Mouse (Mus musculus) thymus, postnatal 14 days (tissue): ENCODE results near the gene Eva1c.

Source experiments
- DNase-seq: peaks from one replicate; pipeline ENCODE4 v3.0.0; 2021

Gene Eva1c

DNA sequence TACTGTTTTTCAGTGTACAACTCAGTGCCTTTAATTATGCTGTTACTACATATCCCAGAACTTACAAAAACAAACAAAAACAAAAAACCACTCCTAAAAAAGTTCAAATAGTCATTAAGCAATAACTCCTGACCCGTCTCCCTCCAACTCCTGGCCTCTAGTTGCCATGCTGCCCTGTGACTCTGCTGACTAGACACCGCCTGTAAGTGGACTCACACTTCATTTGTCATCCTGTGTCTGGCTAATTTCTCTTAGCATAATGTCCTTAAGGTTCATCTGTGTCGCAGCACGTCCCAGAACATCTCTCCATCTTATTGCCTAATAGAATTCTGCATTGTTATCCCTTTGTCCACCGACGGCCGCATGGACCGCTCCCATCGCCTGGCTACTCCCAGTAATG lies 979 bp downstream of the Eva1c start:
- DNase-seq: no peak

DNA sequence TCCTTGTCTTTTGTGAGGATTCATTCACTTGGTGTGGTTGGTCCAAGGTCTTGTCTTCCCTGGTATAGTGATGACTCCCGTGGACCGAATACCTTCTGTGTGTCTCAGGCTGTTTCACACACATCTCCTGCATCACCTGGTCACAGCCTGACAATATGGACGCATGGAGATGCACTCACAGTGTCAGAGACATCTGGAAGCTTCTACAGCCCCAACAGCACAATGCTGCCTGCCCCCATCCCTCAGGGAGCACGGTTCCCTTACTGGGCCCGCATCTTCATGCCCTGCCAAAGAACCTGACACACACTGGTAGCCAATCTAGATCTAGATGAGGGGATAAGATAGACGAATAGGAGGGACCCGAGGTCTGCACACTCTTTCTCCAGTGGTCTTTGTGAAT lies 2.6 kb downstream of the Eva1c start:
- no peak for DNase-seq

- peak; percentile 38 for DNase-seq
Measured at GRCm38 (mm10) chr16:90829894-90830685, 3.6 kb downstream of the Eva1c start.

- no peak for DNase-seq
Measured at GRCm38 (mm10) chr16:90830686-90831439, 4.3 kb downstream of the Eva1c start.

DNA sequence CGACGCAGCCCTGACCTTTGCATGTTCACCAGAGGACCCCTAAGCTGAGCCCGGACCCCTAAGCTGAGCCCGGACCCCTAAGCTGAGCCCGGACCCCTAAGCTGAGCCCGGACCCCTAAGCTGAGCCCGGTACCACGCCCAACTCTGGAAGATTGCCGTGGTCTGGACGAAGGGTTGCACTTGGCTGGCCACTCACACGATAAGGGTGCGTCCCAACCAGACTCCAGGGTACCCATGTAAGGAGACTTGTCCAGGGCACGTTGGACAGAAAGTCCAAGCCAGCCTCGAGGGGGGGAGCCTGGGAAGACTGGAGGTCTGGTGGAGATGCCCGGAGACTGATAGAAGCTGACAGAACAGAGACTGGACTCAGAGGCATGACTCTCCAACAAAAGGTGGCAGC lies 5.2 kb downstream of the Eva1c start:
- no peak for DNase-seq

GRCm38 (mm10) chr16:90832495-90832894 lies 6.0 kb downstream of the Eva1c start:
- no peak for DNase-seq

DNA sequence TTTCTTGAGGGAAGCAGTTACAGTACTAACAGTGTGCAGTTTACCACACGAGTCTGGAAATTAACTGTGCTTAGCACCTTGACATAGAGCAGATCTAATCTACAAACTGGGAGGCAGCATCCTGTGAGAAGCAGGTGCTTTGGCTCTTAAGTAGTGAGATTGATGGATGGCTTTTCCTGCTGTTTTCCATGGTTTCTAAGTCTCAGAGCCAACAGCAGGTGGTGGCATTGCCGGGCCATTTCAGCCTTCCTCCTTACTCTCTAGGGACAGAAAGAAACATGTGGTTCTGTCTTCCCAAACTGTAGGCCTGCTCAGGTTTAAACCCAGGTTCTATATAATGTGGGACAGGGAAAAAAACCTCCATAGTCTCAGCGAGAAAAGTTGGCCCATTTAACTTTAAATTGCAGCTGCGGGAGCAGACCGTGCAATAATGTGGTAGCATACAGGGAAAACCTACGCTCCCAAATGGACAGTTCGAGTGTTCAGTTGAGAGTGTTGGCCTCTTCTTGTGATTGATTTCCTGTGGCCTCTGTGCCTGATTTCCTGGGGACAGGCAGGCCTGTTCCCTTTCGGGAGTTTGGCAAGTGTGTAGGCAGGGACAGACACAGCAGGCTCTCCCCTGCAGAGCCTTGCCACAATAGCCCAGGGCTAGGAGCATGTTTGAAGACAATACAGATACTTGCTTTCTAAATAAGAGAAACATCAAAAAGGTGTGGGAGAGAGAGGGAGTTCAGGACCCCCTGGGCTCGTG lies 6.7 kb downstream of the Eva1c start:
- DNase-seq: no peak

- DNase-seq: no peak
Measured at GRCm38 (mm10) chr16:90837431-90837830, 10.9 kb downstream of the Eva1c start.

DNA sequence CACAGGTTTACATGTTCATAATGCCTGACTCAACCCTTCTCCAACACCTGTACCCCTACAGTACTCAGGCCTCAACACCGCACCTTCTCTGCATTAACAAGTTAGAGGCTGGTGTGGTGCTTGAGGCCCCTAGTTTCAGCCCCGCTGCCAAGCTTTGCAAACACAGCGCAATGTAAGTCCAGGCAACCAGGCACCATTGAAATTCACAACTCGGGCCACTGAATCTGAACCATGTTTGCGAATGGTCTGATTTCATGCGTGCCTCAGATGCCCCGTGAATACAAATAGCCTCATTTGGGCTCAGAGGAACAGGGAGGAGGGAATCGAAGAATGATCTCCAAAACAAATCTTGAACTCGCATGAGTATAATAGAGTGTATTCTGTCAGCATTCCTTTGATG lies 15.6 kb downstream of the Eva1c start:
- DNase-seq: no peak

- no peak for DNase-seq
Measured at GRCm38 (mm10) chr16:90845038-90845437, 18.5 kb downstream of the Eva1c start.

DNA sequence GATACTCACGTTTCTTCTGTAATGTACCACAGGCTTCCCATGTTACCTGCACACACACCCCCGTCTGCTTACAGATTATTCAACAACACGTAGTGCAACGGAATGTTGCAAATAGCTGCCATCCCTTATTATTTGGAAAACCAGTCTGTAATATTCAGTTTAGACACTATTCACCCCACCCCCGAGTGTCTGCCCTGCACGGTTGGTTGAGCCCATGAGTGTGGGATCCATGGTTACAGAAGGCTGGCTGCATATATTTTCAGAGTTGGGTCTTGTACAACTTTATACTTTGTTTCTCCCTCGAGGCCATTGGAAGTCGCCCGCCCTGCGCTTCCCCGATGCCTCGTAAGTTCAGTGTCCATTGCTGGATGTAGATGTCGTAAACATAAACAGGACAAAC lies 19.1 kb downstream of the Eva1c start:
- no peak for DNase-seq

GRCm38 (mm10) chr16:90848697-90849096 lies 22.2 kb downstream of the Eva1c start:
- no peak for DNase-seq

DNA sequence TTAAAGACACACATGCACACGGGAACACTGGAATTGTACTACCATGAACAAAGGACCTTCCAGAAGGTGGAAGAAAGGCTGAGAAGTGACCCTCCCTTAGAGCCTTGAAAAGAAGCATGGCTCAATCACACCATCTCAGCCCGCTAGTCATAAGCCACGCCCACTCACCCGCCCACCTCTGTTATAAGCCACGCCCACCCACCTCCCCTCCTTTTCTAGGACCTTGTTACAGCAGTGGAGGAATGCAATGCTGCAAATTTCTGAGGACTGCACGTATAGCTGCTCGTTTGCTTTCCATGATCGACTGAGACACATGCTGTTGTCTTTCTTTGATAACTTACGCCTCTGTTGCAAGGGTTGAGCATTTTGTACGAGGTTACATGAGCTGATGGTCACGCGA lies 22.7 kb downstream of the Eva1c start:
- DNase-seq: no peak

DNA sequence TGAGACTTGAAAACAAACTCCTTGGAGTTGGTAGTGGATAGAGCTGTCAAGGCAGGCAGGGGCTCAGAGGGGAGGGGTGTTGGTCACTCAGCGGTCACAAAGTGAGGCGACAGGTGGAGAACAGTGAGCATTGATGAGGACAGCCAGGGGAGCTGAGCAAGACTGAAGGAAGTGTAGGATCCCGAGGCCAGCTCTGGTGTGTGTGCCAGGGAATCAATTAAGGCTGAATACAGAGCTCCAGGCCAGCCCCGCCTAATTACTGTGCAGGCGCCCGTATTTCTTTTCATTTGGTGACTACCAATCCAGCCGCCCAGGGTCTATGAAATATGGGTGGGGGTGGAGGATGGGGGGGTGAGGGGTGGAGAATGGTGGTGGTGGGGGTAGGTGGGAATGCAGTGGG lies 24.4 kb downstream of the Eva1c start:
- no peak for DNase-seq

DNA sequence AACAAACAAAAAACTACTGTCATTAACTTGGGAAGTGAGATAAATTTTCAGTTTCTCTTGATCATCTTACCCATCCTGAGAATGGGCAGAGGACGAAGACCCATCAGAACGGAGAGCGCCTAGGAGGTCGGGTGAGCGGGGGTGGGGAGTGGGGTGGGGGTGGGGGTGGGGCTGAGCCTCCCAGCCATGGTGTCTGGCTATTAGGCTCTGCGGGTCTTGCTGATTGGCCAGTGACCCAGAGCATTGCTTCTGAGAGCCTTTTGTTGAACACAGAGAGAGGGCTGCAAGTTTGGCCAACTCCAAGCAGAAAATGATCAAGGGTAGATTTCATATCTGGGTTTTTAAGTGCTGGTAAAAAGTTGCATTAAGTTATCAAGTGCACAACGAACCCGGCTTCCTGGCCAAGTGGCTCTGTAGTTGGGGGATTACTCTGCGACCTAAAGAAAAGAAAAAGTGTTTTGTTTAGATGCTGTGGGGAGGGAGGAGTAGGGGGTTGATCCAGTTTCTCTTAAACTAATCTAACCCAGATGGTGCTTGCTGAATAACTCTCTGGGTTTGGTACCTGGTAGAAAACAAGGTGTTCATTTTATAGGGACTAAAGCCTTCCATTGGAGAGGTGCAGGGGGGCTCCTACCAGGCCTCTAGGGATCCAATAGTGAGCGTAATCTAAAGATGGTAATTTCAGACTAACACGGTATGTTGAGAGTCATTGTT lies 25.3 kb downstream of the Eva1c start:
- no peak for DNase-seq

GRCm38 (mm10) chr16:90856552-90857200 lies 30.2 kb downstream of the Eva1c start:
- DNase-seq: no peak

DNA sequence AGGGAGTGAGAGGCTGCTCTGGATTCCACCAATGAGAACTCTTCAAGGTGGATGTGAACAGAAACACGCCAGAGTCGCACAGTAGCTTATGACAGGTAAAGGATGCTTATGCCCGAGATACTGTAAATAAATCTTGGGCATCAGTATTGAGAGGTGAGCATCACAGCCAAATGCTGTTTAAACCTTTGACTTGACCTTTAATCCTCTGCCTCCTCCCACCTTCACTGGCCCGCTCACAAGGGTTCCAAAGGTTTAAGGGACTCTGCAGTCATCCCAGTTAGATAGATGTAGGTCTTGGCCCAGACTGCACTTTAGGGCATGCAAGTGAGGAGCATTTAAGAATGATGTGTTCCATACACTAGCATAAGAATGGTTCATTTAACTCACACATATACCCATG lies 31.7 kb downstream of the Eva1c start:
- DNase-seq: no peak

DNA sequence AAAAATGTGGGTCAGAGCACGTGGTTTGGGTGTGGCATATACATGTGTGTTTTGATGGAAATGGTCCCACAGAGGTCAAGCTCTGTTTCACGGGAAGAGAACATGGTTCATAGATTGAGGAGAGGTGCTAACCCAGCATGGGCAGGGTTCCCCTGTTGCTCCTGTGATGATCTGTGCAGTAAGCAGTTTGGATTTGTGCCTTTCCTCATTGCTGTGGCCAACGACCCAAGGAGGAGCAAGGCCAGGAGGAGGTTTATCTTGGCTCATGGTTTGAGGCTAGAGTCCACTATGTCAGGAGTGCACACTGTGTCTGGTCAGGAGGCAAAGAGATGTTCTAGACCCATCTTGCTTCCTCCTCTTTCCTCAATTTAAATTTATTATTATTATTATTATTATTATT lies 36.5 kb downstream of the Eva1c start:
- no peak for DNase-seq

DNA sequence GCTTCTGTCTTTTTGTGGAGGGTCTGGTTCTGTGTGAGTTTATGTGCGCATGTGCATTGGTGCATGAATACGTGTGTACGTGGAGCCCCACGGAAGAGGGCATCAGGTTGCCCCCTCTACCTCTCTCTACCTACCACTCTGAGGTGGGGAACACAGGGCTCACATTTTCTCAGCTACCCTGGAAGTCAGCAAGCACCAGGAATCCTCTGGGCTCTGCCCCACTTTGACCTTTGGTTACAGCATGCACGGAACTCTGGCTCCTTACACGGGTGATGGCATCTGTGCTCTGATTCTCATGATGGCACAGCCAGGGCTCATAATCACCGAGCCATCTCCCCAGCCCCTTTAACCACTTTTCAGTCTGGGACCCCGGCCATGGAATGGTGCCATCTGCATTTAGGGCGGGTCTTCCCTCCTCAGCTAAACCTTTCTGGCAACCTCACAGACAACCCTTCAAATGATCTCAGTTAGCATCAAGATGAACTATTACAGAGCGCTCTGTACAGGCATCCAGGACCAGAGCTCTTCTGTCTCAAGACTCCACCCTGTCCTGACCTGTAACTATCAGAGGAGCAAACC lies 37.0 kb downstream of the Eva1c start:
- no peak for DNase-seq

GRCm38 (mm10) chr16:90864693-90865092 lies 38.2 kb downstream of the Eva1c start:
- no peak for DNase-seq

DNA sequence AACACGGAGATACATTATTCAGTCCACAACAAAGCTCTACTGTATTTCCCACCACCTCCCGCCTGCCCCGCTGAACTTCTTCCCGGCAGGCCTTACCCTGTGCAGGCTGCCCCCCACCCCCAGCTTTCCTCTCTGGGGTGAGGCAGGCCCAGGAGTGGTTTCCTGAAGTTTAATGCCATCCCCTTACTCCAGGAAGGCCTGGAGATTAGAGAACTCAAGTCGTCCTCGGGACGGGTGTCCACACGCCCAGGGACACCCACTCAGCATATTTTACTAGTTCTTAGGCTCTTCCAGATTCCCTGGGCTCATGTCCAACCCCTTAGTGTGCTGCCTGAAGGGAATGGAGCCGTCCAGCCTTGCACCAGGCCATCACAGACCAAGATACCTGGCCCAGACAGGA lies 39.1 kb downstream of the Eva1c start:
- no peak for DNase-seq

GRCm38 (mm10) chr16:90868129-90868528 lies 41.6 kb downstream of the Eva1c start:
- DNase-seq: no peak
